Mouse (Mus musculus): ENCODE data around the gene Fig4.

The Fig4 gene

DNA sequence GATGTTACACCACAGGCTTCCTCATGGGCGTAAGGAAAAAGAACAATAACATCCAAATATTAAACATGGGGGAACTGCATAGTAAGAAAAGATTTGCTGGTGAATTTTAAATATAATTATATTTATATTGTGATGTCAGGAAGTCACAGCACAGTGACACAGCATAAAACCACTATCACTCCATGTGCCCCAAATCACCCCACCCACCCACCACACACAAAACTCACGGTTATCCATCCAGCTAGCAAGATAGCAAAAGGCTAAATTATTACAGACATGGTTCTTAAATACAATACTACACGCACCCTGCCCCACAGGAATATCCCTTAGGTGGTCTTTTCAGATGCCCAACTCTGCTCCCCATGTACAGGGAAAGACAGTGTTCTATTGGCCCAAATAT lies 89.0 kb downstream of the Fig4 start:
- no peak for DNase-seq (ENCODE audit: low read depth)

DNA sequence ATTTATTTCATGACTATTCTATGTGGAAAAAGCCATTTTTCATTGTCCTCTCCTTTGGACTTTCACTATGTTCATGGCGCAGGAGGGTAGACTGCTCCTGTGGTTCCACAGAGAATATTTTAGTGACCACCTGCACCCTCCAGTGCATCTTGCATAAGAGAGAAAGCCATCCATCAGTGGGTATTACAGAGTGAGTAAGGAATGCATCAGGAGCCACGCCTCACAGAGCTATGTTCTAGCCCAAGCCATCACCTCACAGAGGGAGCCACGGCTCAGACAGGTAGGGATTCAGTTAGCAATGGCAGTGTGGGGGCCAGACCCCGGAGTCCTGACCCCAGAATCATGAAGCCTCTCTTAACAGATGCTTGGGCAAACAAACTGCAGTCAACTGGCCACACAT lies 93.5 kb downstream of the Fig4 start:
- no peak for DNase-seq (ENCODE audit: low read depth)

DNA sequence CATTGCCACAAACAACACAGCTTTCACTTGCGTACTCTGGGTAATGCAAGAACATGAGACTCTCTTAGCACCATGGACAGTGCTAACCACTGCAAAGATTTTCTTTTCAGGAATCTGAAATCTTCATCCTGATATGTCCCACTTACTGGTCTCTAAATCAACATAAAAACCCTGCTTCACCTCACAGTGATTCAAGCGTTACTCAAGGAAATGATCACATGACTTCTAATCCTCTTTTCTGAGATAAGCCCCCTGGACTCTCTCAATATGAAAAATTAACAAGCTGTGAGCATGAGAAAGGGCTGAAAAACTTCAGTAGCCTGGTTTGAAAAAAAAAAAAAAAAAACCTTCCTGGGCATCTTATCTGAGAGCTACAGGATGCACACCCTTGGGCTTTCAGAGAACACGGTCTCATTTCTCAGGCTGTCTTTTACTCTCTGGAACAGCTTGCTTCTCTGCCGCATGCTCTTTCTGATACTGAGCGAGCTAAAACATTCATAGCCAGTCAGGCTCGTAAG lies 94.1 kb downstream of the Fig4 start:
- DNase-seq (ENCODE audit: low read depth): no peak

DNA sequence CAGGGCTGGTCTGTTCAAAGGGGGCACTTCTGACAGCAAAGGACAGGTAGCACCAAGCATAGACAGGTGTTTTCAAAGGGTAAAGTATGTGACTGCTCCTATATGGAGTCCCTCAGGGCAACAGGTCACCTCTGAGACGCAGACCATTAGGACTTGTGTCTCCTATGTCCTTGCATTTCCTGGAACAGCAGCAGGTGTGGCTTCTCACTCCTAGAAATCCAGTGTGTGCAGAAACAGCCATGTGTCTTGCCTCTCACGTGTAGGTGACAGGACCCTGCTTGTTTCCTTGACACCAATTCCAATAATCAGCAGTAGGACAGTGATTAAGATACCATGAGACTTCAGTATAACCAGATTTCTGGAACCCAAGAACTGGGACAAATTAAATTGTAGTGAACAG lies 97.4 kb downstream of the Fig4 start:
- no peak for DNase-seq (ENCODE audit: low read depth)

DNA sequence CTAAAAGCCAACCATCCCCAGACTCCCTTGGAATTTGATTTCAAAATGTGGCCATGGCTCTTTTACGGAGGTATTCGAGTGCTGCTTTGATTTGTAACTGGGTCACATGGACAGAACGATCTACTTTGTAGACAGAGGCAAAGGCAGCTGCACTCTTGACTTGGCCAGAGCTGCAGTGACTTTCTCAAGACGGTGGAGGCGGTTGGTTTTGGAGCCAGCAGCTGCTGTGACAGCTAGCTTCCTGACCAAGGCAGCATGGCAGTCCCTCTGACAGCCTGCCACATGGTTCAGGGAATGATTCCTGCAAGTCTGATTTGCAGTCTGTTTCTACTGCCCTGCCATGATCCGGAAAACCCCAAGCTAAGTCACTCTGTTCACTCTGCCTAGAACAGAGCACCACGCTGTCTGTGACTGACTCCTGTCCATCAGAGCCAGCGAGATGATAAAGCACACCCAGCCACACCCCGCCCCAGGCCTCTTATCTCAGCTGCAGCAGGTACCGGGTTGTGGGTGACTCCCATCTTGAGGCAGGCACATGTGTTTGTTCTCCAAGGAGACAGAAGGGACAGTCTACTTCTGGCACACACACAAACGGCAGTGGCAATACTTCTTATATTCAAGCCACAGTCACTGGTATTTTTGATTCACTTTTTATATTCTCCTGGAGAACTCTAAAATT lies 98.3 kb downstream of the Fig4 start:
- no peak for DNase-seq (ENCODE audit: low read depth)

DNA sequence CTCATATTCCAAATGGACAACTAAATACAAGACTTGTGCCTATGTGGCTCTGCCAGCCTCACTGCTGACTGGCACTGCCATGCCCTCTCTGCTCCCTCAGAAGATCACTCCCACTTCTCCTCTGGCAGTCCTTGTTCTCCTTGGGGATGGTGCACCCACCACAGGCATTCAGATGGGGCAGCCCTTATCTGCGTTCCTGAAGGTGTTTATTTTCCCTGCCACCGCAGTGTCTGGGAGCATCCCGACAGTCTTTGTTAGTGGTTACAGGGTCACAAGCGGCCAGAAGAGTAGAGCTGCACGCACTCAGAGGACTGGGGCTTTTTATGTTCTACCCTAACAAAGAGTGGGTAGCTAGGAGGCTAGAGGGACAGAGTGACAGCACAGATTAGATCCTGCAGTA lies 98.9 kb downstream of the Fig4 start:
- no peak for DNase-seq (ENCODE audit: low read depth)

DNA sequence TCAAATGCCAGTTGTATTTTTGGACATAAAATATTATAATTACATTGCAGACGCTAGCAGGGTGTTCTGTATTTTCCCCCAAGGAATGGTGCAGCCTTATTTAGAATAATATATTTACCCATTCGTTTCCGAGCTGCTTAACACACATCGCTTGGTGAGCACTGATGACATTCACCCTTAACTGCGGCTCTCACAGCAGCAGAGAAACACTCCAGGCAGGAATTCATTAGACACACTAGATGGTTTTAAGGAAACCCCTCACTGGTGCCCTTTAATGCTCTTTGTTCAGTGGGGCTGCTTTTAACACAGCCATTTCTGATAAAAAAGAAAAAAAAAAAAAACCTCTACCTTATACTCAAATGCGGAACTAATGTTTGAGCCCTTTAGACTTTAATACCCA lies 104.3 kb downstream of the Fig4 start:
- DNase-seq (ENCODE audit: low read depth): no peak

DNA sequence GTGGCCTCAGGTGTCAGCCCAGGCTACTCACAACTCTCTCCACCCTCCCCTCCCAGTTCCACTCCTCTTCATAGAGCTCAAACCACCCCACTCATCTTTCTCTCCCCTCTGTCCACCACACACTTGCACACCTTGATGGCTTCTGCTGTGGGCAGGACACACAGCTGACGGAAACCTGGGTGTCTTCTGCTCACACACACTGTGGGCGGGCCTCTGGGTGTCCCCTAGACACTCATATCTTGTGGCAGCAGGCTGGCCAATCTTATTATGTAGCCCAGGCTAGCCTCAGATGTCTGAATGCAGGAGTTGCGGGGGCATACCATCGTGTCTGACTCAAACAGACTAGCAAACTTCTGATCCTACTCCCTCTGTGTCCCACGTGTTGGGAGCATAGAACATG lies 105.3 kb downstream of the Fig4 start:
- DNase-seq (ENCODE audit: low read depth): no peak

DNA sequence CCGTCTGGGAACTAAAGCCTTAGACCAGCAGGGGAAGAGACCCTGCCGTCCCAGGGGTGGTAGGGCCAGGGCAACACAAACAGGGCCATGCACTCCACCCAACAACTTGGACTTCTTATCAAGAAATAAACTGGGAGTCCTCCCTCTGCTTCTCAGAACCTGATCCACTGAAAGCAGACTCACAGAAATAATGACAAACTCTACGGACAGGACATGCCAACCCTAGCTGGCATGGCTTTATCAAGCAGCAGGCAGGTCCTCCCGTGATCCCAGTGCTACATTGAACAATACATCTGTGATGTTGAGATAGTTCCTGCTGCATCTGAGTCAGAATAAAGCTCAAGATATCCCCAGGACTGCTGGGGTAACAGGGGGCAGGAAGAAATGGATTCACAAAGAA lies 106.8 kb downstream of the Fig4 start:
- no peak for DNase-seq (ENCODE audit: low read depth)

DNA sequence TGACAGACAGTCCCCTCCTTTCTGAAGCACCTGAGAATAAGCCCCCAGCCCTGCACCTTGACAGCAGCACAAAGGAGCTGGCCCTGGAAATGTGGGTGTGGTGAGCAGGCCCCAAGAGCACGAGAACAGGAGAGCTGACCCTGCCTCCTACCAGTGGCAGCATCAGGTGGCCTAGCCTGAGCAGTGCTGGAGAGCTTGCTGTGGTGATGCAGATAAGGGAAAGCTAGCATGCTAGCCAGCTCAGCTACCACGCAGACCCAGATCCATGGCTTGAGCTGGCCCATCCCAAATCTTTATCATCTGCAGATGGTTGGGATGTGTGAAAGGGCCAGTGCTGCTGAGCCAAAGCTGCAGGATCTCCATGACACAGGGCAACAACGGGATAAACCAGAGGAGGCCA lies 113.7 kb downstream of the Fig4 start:
- no peak for DNase-seq (ENCODE audit: low read depth)

DNA sequence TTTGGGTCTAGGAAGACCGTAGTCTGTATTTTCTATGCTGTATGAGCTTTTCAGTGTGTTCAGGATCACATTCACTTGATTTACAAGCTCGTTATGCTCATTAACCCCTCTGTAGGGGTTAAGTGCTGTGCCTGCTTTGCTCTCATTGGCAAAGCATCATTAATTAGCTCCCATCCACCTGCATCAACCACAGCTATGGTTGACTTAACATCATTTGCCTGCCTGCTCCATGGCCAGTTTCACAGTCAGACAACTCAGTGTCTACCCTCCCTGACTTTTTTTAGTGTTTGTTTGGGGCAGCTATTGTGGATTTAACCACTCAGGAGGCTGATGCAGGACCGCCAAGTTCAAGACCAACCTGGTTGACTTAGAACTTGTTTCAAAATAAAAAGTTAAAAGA lies 119.1 kb downstream of the Fig4 start:
- no peak for DNase-seq (ENCODE audit: low read depth)

DNA sequence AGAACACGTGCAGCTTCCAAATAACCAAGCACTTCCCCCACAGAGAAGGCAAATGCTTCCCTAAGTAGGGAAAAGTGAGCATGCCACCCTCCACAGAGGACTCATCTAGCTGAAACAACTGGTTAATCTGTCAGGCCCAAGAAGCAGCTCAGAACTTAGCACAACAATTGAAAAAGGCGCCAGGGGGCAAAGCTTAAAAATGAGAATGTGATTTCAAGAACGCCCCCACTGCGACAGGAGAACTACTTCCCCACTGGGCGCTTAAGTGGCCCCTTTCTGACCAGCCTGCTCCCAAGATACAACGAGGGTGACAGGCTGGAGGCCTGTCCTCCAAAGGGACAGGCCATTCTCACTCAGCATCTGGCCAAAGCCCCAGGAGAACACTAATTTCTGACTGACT lies 120.4 kb downstream of the Fig4 start:
- no peak for DNase-seq (ENCODE audit: low read depth)

DNA sequence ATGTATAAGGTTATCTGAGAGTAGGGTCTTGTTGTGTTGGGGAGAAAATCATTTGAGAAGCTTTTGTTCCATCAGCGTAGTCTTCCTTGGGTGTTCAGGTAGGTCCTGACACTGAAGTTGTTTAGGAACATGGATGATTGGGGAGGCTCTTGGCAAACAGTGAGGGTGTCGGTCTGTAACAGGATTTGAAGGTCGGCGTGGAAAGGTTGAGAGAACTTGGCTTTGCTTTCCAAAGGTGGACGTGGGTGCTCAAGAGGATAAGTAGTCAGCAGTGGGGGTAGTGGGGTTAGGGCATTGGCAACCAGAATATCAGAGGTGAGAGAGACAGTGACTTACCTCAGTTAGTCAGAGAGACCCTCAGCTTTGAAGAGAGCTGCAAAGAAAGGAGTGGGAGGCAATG lies 136.9 kb downstream of the Fig4 start:
- DNase-seq (ENCODE audit: low read depth): no peak

DNA sequence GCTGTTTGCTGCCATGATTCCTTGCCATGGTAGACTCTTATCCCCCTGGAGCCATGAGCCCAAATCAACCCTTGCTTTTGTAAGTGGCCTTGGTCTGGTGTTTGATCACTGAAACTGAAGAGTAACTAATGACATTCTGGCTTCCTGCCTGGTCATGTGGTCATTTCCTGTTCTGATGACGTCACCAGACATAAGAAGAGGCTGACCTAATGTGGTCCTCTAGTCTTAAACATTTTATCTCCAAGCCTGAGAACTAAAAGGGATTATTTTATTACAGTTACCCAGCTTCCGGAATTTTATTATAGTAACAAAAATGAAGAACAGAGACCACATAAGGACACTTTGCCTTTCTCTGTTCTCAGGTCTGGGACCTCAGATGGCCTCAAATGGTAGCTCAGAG lies 140.0 kb downstream of the Fig4 start:
- DNase-seq (ENCODE audit: low read depth): no peak

DNA sequence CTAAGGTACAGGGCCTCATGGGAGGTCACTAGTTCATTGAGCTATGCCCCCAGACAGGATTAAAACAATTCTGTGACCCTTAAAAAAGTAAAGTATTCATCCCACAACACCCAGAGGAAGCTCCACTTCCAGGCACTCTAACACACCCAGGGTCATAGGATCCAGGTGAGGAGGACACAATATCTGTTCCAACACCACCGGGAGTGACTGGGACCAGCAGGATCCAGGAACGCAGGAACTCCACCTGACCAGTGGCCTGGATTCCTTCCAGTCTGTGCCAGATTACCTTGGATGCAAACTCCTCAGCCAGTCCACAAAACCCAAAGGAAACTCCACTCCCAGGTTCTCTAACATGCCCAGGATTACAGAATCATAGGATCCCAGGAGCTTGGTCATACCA lies 145.8 kb downstream of the Fig4 start:
- no peak for DNase-seq (ENCODE audit: low read depth)

DNA sequence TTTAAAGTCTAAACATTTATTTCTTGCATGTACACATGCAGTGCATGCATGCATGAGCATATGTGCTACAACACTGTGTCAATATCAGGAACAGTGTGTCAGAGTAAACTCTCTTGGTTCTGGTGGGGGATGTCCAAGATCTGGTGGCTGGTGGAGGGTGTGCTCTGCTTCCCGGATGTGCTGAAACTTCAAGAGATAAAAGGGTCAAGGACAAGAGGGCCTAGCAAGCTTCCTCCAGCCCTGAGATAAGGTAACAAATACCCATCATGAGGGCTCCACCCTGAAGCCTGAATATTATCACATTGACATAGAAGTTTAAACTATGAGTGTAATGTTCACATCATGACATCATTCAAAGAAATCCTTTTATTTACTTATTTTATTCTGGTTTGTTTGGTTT lies 146.4 kb downstream of the Fig4 start:
- no peak for DNase-seq (ENCODE audit: low read depth)

DNA sequence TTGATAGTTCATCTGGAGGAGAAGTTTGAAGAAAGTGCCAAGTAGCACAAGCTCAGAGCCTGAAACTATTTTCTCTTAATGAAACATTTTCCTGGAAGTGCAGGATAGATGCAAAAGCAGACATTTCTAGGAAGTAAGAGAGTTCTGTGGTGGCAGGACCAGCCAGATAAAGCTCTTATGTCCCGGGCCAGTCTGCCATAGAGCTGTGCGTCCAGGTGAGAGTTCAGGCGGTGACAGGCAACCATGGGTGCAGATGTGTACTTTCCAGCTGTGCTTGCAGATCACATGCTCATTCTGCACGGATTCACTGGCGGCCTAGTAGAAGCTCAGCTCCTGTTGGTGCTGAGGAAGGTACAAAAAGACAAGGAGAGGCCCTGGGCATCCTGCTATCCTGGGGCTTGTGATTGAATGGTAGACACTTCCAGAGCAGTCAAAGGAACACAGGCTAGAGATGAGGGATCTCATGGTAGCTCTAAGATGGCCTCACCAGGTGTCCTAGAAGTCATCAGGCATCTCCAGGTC lies 149.8 kb downstream of the Fig4 start:
- no peak for DNase-seq (ENCODE audit: low read depth)

DNA sequence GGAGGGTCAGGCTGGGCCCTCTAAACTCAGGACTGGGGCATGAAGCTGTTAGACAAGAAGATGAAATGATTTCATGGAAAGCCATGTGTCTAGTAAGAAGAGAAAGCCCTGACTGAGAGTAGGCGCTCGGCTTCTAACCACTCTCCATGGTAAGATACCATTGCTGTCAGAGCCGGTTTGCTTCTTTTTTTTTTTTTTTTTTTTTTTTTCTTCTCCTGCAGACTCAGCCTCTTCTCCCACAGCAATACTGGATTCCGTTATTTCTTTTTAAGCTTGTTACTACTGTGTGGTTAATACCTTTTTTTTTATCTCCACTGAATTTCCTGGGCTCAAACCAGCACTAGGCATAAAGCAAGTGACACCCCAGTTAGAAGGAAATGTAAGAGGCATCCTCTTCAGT lies 151.2 kb downstream of the Fig4 start:
- no peak for DNase-seq (ENCODE audit: low read depth)

DNA sequence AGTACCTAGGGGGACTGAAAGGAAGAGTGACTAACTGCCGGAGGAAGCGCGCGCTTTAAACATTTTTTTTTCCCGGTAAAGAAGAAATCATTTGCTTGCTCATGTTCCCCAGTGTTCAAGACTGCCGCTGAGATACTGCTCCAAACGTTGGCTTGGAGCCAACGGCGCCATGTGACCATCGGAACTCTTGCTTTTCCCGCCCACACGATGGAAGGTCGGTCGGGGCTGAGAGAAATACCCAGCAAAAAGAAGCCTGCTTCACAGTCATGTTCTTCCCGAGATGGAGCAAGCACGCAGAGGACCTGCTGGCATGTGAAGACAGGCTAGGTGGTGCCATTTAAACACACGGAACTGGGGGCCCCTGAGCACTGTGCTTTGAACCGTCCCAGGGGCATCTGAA lies 151.6 kb downstream of the Fig4 start:
- DNase-seq (ENCODE audit: low read depth): no peak

DNA sequence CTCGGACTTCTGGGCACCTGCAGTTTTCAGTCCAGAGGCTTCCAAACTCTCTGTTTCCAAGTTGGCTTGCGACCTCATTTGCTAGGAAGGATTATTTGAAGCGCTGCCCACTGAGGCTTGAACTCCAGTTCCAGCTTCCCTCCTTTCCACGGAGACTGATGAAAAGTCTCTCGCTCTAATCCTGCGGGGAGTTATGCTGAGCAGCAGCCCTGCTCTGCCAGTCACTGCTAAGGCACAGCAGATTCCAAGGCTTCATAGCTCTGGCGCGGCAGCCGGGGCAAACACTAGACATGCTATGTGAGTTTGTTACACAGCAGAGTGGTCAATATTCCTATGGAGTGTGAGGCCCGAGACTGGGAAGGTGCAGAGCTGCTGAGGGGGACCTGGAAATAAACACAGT lies 152.0 kb downstream of the Fig4 start:
- DNase-seq (ENCODE audit: low read depth): no peak

DNA sequence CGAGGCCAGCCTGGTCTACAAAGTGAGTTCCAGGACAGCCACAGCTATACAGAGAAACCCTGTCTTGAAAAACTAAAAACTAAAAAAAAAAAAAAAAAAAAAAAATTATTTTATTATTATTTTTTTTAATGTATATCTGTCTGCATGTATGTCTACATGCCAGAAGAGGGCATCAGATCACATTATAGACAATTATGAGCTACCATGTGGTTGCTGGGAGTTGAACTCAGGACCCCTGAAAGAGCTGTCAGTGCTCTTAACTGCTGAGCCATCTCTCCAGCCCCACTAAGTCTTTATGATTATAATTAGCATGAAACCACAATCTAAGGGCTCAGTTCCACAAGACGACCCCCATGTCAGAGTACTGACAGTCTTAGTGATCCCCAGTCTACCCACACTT lies 152.6 kb downstream of the Fig4 start:
- no peak for DNase-seq (ENCODE audit: low read depth)

DNA sequence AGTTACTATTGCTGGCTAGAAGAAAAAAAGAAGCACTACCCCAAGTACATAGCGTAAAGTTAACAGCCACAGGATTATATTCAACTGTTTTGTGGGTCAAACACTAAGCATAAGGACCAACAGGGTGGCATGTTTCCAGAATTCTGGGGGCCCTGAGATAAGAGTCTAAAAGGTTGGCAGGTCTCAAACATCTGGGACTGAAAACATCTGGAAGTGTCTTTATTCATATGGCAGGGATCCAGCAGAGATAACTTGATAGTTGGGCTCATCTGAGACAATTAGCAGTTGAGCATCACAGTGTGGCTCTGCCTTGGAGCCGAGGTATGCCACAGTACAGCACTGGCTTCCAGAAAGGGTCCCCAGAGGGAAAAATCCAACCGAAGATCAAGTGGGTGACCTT lies 153.8 kb downstream of the Fig4 start:
- no peak for DNase-seq (ENCODE audit: low read depth)

DNA sequence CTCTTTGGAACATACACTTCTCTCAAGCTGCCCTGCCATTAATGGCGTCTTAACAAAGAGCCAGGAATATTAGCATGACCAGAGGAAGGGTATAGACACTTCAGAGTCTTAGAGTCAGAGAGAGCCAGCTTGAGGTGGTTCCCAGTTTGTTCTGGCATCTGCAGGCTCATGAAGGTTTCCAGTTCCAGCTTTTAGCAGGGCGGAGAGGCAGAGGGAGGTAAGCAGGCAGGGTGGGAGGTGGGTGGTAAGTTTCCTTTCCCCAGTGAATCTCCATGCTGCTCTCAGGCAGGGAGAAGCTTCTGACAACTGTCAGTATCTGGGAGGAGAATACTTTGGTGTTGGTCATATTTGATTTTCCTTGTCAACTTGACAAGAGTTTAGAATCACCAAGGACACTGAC lies 156.9 kb downstream of the Fig4 start:
- DNase-seq (ENCODE audit: low read depth): no peak
